In genomic region chr10:22274445-22275057, GRCm38 (mm10) we compare ENCODE assay signal across 9 mouse cellular contexts.
DNase-seq lines count a peak whose midpoint lies in the region; ATAC-seq lines count a peak whose summit lies in the region.
"Had no signal": no experiment of that assay in that cellular context is flagged by ENCODE, and none has a peak within 500 bp of the region (broad histone marks: within the 10 kb centered on the region; RNA-seq: fewer than 3 reads in every experiment).

No protein-coding gene starts in this region.

- no peak for DNase-seq in kidney, postnatal 25 days
- DNase-seq in limb, embryonic 10.5 days (ENCODE audit: low spot score) = peak; percentile 37
- DNase-seq in adrenal gland, adult 8-10 months = no peak
- no peak for DNase-seq in spleen, adult 12 weeks (ENCODE audit: low spot score)
- no peak for DNase-seq in layer of hippocampus, postnatal 36 days

- WGBS in kidney, embryonic 14.5 days = 5% methylated on average over 19 of the region's 19 CpGs
- WGBS in embryonic facial prominence, embryonic 13.5 days = 8% methylated on average over 19 of the region's 19 CpGs
- 4% methylated on average over 19 of the region's 19 CpGs for WGBS in limb, embryonic 10.5 days
- 7% methylated on average over 19 of the region's 19 CpGs for WGBS in neural tube, embryonic 14.5 days

- H3K4me2 ChIP-seq in kidney, embryonic 14.5 days (replicated peaks; ENCODE audit: low read depth, low read length) = peak overlapping the region; percentile 90
- peak overlapping the region; percentile 89 for H3K4me2 ChIP-seq in embryonic facial prominence, embryonic 13.5 days
- H3K4me2 ChIP-seq in neural tube, embryonic 14.5 days (ENCODE audit: low read depth, low read length) = peak overlapping the region; percentile 80

- H3K27ac ChIP-seq in kidney, embryonic 14.5 days (ENCODE audit: low read depth, low read length) = no peak overlapping the region
- no peak overlapping the region for H3K27ac ChIP-seq in embryonic facial prominence, embryonic 13.5 days
- no peak overlapping the region for H3K27ac ChIP-seq in limb, embryonic 10.5 days
- no peak overlapping the region for H3K27ac ChIP-seq in neural tube, embryonic 14.5 days (ENCODE audit: low read depth, low read length)

- no peaks in the 10 kb centered on the region for H3K4me1 ChIP-seq in kidney, embryonic 14.5 days (ENCODE audit: control insufficient read depth, insufficient read depth, low read length)
- peaks cover 3% of the 10 kb centered on the region; the same call in 1 of the 2 replicates for H3K4me1 ChIP-seq in embryonic facial prominence, embryonic 13.5 days
- peaks cover 16% of the 10 kb centered on the region for H3K4me1 ChIP-seq in limb, embryonic 10.5 days
- 0 out of 2 replicates have a peak, but pooled peaks cover 3% of the 10 kb centered on the region for H3K4me1 ChIP-seq in neural tube, embryonic 14.5 days (ENCODE audit: control insufficient read depth, insufficient read depth, low read length)

- H3K27me3 ChIP-seq in kidney, embryonic 14.5 days (ENCODE audit: control insufficient read depth, insufficient read depth, low read length) = no peaks in the 10 kb centered on the region; the same call in 1 of the 2 replicates
- H3K27me3 ChIP-seq in embryonic facial prominence, embryonic 13.5 days = peaks cover 23% of the 10 kb centered on the region
- peaks cover 24% of the 10 kb centered on the region for H3K27me3 ChIP-seq in limb, embryonic 10.5 days (ENCODE audit: low read depth, poor library complexity, severe bottlenecking)
- H3K27me3 ChIP-seq in neural tube, embryonic 14.5 days (ENCODE audit: control insufficient read depth, insufficient read depth, low read length) = peaks cover 7% of the 10 kb centered on the region; the same call in 1 of the 2 replicates
- H3K27me3 ChIP-seq: CH12.LX had no signal

- H3K4me3 ChIP-seq in kidney, embryonic 14.5 days (ENCODE audit: low read length) = peak overlapping the region; percentile 54
- H3K4me3 ChIP-seq in embryonic facial prominence, embryonic 13.5 days = peak overlapping the region; percentile 51
- H3K4me3 ChIP-seq in limb, embryonic 10.5 days = peak overlapping the region; percentile 55
- H3K4me3 ChIP-seq in neural tube, embryonic 14.5 days (ENCODE audit: low read depth, low read length) = no peak overlapping the region

- no peak overlapping the region for H3K9ac ChIP-seq in kidney, embryonic 14.5 days (ENCODE audit: low read depth, low read length)
- H3K9ac ChIP-seq in embryonic facial prominence, embryonic 13.5 days = no peak overlapping the region; the same call in 1 of the 2 replicates
- H3K9ac ChIP-seq in neural tube, embryonic 14.5 days (replicated peaks; ENCODE audit: low read depth, low read length) = no peak overlapping the region

- peak; percentile 47 for ATAC-seq in kidney, embryonic 14.5 days (ENCODE audit: low FRiP score, low TSS enrichment)
- ATAC-seq in embryonic facial prominence, embryonic 13.5 days (ENCODE audit: insufficient number of reproducible peaks, insufficient read depth, low FRiP score, low TSS enrichment, low read depth) = no peak
- 0 out of 2 replicates have a peak, but pooled peaks have one; percentile 26 for ATAC-seq in neural tube, embryonic 14.5 days (ENCODE audit: low read depth)

- H3K9me3 ChIP-seq in kidney, embryonic 14.5 days (ENCODE audit: control insufficient read depth, low read length) = no peaks in the 10 kb centered on the region
- H3K9me3 ChIP-seq in embryonic facial prominence, embryonic 13.5 days = no peaks in the 10 kb centered on the region
- no peaks in the 10 kb centered on the region for H3K9me3 ChIP-seq in limb, embryonic 10.5 days (replicated peaks)
- H3K9me3 ChIP-seq in neural tube, embryonic 14.5 days (ENCODE audit: control insufficient read depth, low read length) = no peaks in the 10 kb centered on the region

- no peaks in the 10 kb centered on the region for H3K36me3 ChIP-seq in kidney, embryonic 14.5 days (ENCODE audit: control insufficient read depth, insufficient read depth, low read length)
- no peaks in the 10 kb centered on the region for H3K36me3 ChIP-seq in embryonic facial prominence, embryonic 13.5 days
- H3K36me3 ChIP-seq in limb, embryonic 10.5 days = no peaks in the 10 kb centered on the region
- no peaks in the 10 kb centered on the region for H3K36me3 ChIP-seq in neural tube, embryonic 14.5 days (ENCODE audit: control insufficient read depth, insufficient read depth, low read length)
